Mouse (Mus musculus): ENCODE data around the gene Rora. TPM values are rescaled to one million over a fixed set of nuclear protein-coding genes. Genes with fewer than 3 reads are reported as not detected.

Rora gene
- polyA plus RNA-seq, 1 experiment from 2014 or later, result 2.7 TPM

- ATAC-seq (ENCODE audit: low read depth), result no peak
- WGBS (ENCODE audit: insufficient replicate concordance), result 63% methylated on average over 13 of the region's 13 CpGs
Measured at GRCm38 (mm10) chr9:69194638-69195605, 541.3 kb downstream of the Rora start.

GRCm38 (mm10) chr9:69213796-69214195 lies 560.2 kb downstream of the Rora start:
- DNase-seq (no peak), ATAC-seq (ENCODE audit: low read depth) (no peak)
- H3K9me3 ChIP-seq (replicated peaks), result no peaks in the 10 kb centered on the region
- no peak overlapping the region for H3K9ac ChIP-seq
- no peaks in the 10 kb centered on the region for H3K36me3 ChIP-seq
- WGBS (ENCODE audit: insufficient replicate concordance), result 72% methylated on average over 5 of the region's 5 CpGs
- no peak overlapping the region for H3K4me3 ChIP-seq (replicated peaks)
- H3K27ac ChIP-seq, result no peak overlapping the region
- H3K4me2 ChIP-seq, result no peak overlapping the region
- no peaks in the 10 kb centered on the region for H3K4me1 ChIP-seq (replicated peaks)
- no peaks in the 10 kb centered on the region for H3K27me3 ChIP-seq

More at GRCm38 (mm10) chr9:69194638-69195605, 541.3 kb downstream of the Rora start:
- Histone ChIP-seq H3K4me2 (no peak overlapping the region), H3K4me3 (replicated peaks) (no peak overlapping the region), H3K4me1 (replicated peaks) (no peaks in the 10 kb centered on the region), H3K27ac (no peak overlapping the region), H3K36me3 (no peaks in the 10 kb centered on the region), H3K9me3 (replicated peaks) (no peaks in the 10 kb centered on the region), H3K9ac (no peak overlapping the region), H3K27me3 (no peaks in the 10 kb centered on the region)
- DNase-seq, result no peak

- H3K4me2 ChIP-seq, result no peak overlapping the region
- no peak overlapping the region for H3K9ac ChIP-seq
- H3K9me3 ChIP-seq (replicated peaks), result no peaks in the 10 kb centered on the region
- no peak overlapping the region for H3K27ac ChIP-seq
- no peaks in the 10 kb centered on the region for H3K36me3 ChIP-seq
- H3K4me3 ChIP-seq (replicated peaks), result no peak overlapping the region
- no peaks in the 10 kb centered on the region for H3K4me1 ChIP-seq (replicated peaks)
- H3K27me3 ChIP-seq, result no peaks in the 10 kb centered on the region
- ATAC-seq (ENCODE audit: low read depth) (no peak), DNase-seq (no peak)
- WGBS (ENCODE audit: insufficient replicate concordance), result 28% methylated on average over 3 of the region's 3 CpGs
Measured at GRCm38 (mm10) chr9:69224841-69225240, 571.3 kb downstream of the Rora start.

GRCm38 (mm10) chr9:69226424-69226823 lies 572.8 kb downstream of the Rora start:
- Histone ChIP-seq H3K4me1 (replicated peaks) (no peaks in the 10 kb centered on the region), H3K4me3 (replicated peaks) (no peak overlapping the region), H3K36me3 (no peaks in the 10 kb centered on the region), H3K27me3 (no peaks in the 10 kb centered on the region), H3K27ac (no peak overlapping the region), H3K9ac (no peak overlapping the region), H3K9me3 (replicated peaks) (no peaks in the 10 kb centered on the region), H3K4me2 (no peak overlapping the region)
- DNase-seq (no peak), ATAC-seq (ENCODE audit: low read depth) (no peak)
- WGBS (ENCODE audit: insufficient replicate concordance), result 56% methylated on average over 3 of the region's 3 CpGs

- Histone ChIP-seq H3K9me3 (replicated peaks) (no peaks in the 10 kb centered on the region), H3K9ac (no peak overlapping the region), H3K4me2 (no peak overlapping the region), H3K4me3 (replicated peaks) (no peak overlapping the region), H3K36me3 (no peaks in the 10 kb centered on the region), H3K27ac (no peak overlapping the region), H3K4me1 (replicated peaks) (no peaks in the 10 kb centered on the region), H3K27me3 (no peaks in the 10 kb centered on the region)
- 64% methylated on average over 6 of the region's 6 CpGs for WGBS (ENCODE audit: insufficient replicate concordance)
- no peak for DNase-seq
- ATAC-seq (ENCODE audit: low read depth), result no peak
Measured at GRCm38 (mm10) chr9:69227806-69228205, 574.2 kb downstream of the Rora start.

- no peak for ATAC-seq (ENCODE audit: low read depth)
- Histone ChIP-seq H3K4me1 (replicated peaks) (no peaks in the 10 kb centered on the region), H3K27me3 (no peaks in the 10 kb centered on the region), H3K36me3 (no peaks in the 10 kb centered on the region), H3K27ac (no peak overlapping the region), H3K9me3 (replicated peaks) (no peaks in the 10 kb centered on the region), H3K4me2 (no peak overlapping the region), H3K4me3 (replicated peaks) (no peak overlapping the region), H3K9ac (no peak overlapping the region)
- no peak for DNase-seq
- WGBS (ENCODE audit: insufficient replicate concordance), result 65% methylated on average over 7 of the region's 7 CpGs
Measured at GRCm38 (mm10) chr9:69229935-69230334, 576.3 kb downstream of the Rora start.

- ATAC-seq (ENCODE audit: low read depth) (no peak), DNase-seq (no peak)
- Histone ChIP-seq H3K27ac (no peak overlapping the region), H3K36me3 (no peaks in the 10 kb centered on the region), H3K9me3 (replicated peaks) (no peaks in the 10 kb centered on the region), H3K4me3 (replicated peaks) (no peak overlapping the region), H3K9ac (no peak overlapping the region), H3K27me3 (no peaks in the 10 kb centered on the region), H3K4me1 (replicated peaks) (no peaks in the 10 kb centered on the region), H3K4me2 (no peak overlapping the region)
- 48% methylated on average over 7 of the region's 7 CpGs for WGBS (ENCODE audit: insufficient replicate concordance)
Measured at GRCm38 (mm10) chr9:69234526-69234925, 580.9 kb downstream of the Rora start.

- 29% methylated on average over 10 of the region's 10 CpGs for WGBS (ENCODE audit: insufficient replicate concordance)
- no peaks in the 10 kb centered on the region for H3K4me1 ChIP-seq (replicated peaks)
- no peak overlapping the region for H3K27ac ChIP-seq
- no peaks in the 10 kb centered on the region for H3K27me3 ChIP-seq
- H3K9ac ChIP-seq, result no peak overlapping the region
- no peak overlapping the region for H3K4me3 ChIP-seq (replicated peaks)
- ATAC-seq (ENCODE audit: low read depth) (no peak), DNase-seq (no peak)
- H3K36me3 ChIP-seq, result no peaks in the 10 kb centered on the region
- H3K4me2 ChIP-seq, result no peak overlapping the region
- no peaks in the 10 kb centered on the region for H3K9me3 ChIP-seq (replicated peaks)
Measured at GRCm38 (mm10) chr9:69237316-69237715, 583.7 kb downstream of the Rora start.

- H3K4me2 ChIP-seq, result no peak overlapping the region
- H3K27me3 ChIP-seq, result no peaks in the 10 kb centered on the region
- H3K4me1 ChIP-seq (replicated peaks), result no peaks in the 10 kb centered on the region
- H3K27ac ChIP-seq, result no peak overlapping the region
- no peaks in the 10 kb centered on the region for H3K9me3 ChIP-seq (replicated peaks)
- no peak for ATAC-seq (ENCODE audit: low read depth)
- no peak overlapping the region for H3K4me3 ChIP-seq (replicated peaks)
- 60% methylated on average over 6 of the region's 6 CpGs for WGBS (ENCODE audit: insufficient replicate concordance)
- no peak overlapping the region for H3K9ac ChIP-seq
- DNase-seq, result no peak
- H3K36me3 ChIP-seq, result no peaks in the 10 kb centered on the region
Measured at GRCm38 (mm10) chr9:69242538-69242937, 589.0 kb downstream of the Rora start.

- H3K27ac ChIP-seq, result no peak overlapping the region
- H3K4me1 ChIP-seq (replicated peaks), result no peaks in the 10 kb centered on the region
- H3K9ac ChIP-seq, result no peak overlapping the region
- H3K4me3 ChIP-seq (replicated peaks), result no peak overlapping the region
- no peak for DNase-seq
- no peaks in the 10 kb centered on the region for H3K9me3 ChIP-seq (replicated peaks)
- no peak for ATAC-seq (ENCODE audit: low read depth)
- no peaks in the 10 kb centered on the region for H3K36me3 ChIP-seq
- H3K4me2 ChIP-seq, result no peak overlapping the region
- 55% methylated on average over 6 of the region's 6 CpGs for WGBS (ENCODE audit: insufficient replicate concordance)
- H3K27me3 ChIP-seq, result no peaks in the 10 kb centered on the region
Measured at GRCm38 (mm10) chr9:69243626-69244025, 590.0 kb downstream of the Rora start.

- H3K4me1 ChIP-seq (replicated peaks), result no peaks in the 10 kb centered on the region
- no peak for DNase-seq
- H3K4me2 ChIP-seq, result no peak overlapping the region
- H3K4me3 ChIP-seq (replicated peaks), result no peak overlapping the region
- H3K27ac ChIP-seq, result no peak overlapping the region
- no peaks in the 10 kb centered on the region for H3K9me3 ChIP-seq (replicated peaks)
- no peaks in the 10 kb centered on the region for H3K27me3 ChIP-seq
- H3K9ac ChIP-seq, result no peak overlapping the region
- no peaks in the 10 kb centered on the region for H3K36me3 ChIP-seq
- no peak for ATAC-seq (ENCODE audit: low read depth)
- 71% methylated on average over 3 of the region's 3 CpGs for WGBS (ENCODE audit: insufficient replicate concordance)
Measured at GRCm38 (mm10) chr9:69246225-69246624, 592.6 kb downstream of the Rora start.

GRCm38 (mm10) chr9:69249586-69249985 lies 596.0 kb downstream of the Rora start:
- ATAC-seq (ENCODE audit: low read depth), result no peak
- no peak overlapping the region for H3K9ac ChIP-seq
- no peaks in the 10 kb centered on the region for H3K9me3 ChIP-seq (replicated peaks)
- no peaks in the 10 kb centered on the region for H3K27me3 ChIP-seq
- DNase-seq, result no peak
- no peak overlapping the region for H3K4me3 ChIP-seq (replicated peaks)
- no peak overlapping the region for H3K4me2 ChIP-seq
- no peak overlapping the region for H3K27ac ChIP-seq
- H3K4me1 ChIP-seq (replicated peaks), result no peaks in the 10 kb centered on the region
- 79% methylated on average over 3 of the region's 3 CpGs for WGBS (ENCODE audit: insufficient replicate concordance)
- no peaks in the 10 kb centered on the region for H3K36me3 ChIP-seq

All from liver, embryonic 13.5 days (tissue).